Mouse (Mus musculus): ENCODE results near the gene Ndufs2. TPM values are rescaled to one million over a fixed set of nuclear protein-coding genes. Genes with fewer than 3 reads are reported as not detected.

The Ndufs2 gene
- total and polyA plus RNA-seq, 3 experiments = 101 to 300 (median 219) TPM

GRCm38 (mm10) chr1:171199532-171199931 is 51.7 kb downstream of the Ndufs2 start:
- Histone ChIP-seq H3K4me1 (ENCODE audit: insufficient read depth, low read depth, low read length) (peaks cover 4% of the 10 kb centered on the region; the same call in 1 of the 2 replicates), H3K27me3 (ENCODE audit: insufficient read depth, low read length) (peaks cover 19% of the 10 kb centered on the region), H3K9me3 (replicated peaks) (no peaks in the 10 kb centered on the region), H3K36me3 (replicated peaks) (no peaks in the 10 kb centered on the region), H3K4me3 (ENCODE audit: low read depth, low read length) (no peak overlapping the region)
- DNase-seq (ENCODE audit: low spot score) (no peak), ATAC-seq (ENCODE audit: extremely low read depth, insufficient number of reproducible peaks, low FRiP score, poor library complexity, severe bottlenecking) (no peak)
- TF ChIP-seq CTCF (IDR thresholded peaks at IDR 0.05; ENCODE audit: low read depth, low read length) (no peak), GATA1 (IDR thresholded peaks at IDR 0.05; ENCODE audit: borderline replicate concordance, low read length) (no peak), TAL1 (conservative IDR thresholded peaks at IDR 0.05; ENCODE audit: low read depth, low read length) (no peak), POLR2AphosphoS5 (IDR thresholded peaks at IDR 0.05; ENCODE audit: insufficient replicate concordance, low read depth, low read length) (no peak), GATA2 (IDR thresholded peaks at IDR 0.05; ENCODE audit: borderline replicate concordance, low read depth, low read length) (no peak)

DNA sequence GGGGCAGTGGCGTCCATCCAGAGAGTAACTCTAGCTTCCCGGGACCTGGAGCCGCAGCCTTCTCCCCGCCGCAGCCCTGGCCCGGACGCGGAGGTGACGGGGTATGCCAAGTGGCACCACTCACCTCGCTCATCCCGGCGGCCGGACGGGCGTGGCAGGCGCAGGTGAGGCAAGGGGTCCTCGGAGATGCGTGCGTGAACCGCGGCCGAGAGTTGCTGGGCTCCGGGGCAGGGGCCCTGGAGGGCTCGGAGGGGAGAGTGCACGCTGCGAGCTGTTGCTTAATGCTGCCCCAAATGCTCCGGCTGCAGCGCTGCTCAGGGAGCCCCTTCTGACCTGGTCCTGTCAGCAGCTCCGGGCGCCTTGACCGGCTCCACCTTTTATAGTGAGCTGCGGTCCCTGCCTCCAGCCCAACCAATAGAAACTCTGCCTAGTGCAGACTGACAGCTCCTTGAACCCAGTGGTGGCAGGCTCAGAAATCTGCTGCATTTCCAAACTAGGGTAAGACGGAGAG is 55.2 kb downstream of the Ndufs2 start, which contains the start of gene Pcp4l1:
Gene Pcp4l1, minus strand, starts transcription at position 382 of the 511 bp plus-strand sequence.
- DNase-seq (ENCODE audit: low spot score) (no peak), ATAC-seq (ENCODE audit: extremely low read depth, insufficient number of reproducible peaks, low FRiP score, poor library complexity, severe bottlenecking) (no peak)
- no peaks in the 10 kb centered on the region for H3K9me3 ChIP-seq (replicated peaks)
- no peaks in the 10 kb centered on the region for H3K36me3 ChIP-seq (replicated peaks)
- peaks cover 4% of the 10 kb centered on the region; the same call in 1 of the 2 replicates for H3K4me1 ChIP-seq (ENCODE audit: insufficient read depth, low read depth, low read length)
- H3K27me3 ChIP-seq (ENCODE audit: insufficient read depth, low read length) = peaks cover 32% of the 10 kb centered on the region
- TF ChIP-seq GATA2 (IDR thresholded peaks at IDR 0.05; ENCODE audit: borderline replicate concordance, low read depth, low read length) (no peak), TAL1 (conservative IDR thresholded peaks at IDR 0.05; ENCODE audit: low read depth, low read length) (no peak), GATA1 (IDR thresholded peaks at IDR 0.05; ENCODE audit: borderline replicate concordance, low read length) (no peak), POLR2AphosphoS5 (IDR thresholded peaks at IDR 0.05; ENCODE audit: insufficient replicate concordance, low read depth, low read length) (no peak), CTCF (IDR thresholded peaks at IDR 0.05; ENCODE audit: low read depth, low read length) (no peak)
- H3K4me3 ChIP-seq (ENCODE audit: low read depth, low read length) = no peak within 1 kb of the TSS

DNA sequence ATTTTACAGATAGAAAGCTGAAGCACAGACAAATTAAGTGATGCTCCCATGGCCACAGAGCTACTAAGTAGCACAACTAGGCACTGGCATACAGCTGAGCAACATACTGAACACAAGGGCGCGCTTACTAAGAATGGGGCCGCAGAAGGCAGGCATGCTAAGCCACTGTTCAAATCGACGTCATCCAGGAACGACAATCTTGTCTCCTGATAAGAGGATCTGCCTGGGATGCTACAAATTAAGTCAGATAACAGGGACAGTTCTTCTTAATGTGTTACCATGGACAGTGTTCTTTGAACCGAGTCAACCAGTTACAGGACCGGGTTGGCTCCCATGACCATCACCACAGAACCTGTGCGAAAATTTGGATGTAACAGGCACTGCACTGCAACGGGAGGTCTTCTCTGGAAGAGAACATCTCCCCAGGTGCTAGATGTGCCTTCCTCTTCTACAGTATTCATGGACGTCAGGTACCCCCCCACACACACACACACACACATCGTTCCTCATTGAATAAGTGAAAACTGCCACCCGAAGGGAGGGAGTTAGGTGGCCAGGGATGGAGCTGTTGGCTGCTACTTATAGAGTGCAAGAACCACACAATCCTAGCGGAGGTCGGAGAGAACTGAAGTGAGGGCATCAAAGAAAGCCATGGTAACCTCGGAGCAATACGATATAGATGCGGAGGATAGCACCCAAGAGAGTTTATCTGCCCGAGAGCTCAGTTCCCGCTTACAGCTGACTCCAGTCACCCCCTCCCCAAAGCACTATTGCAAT is 56.0 kb downstream of the Ndufs2 start:
- peaks cover 4% of the 10 kb centered on the region; the same call in 1 of the 2 replicates for H3K4me1 ChIP-seq (ENCODE audit: insufficient read depth, low read depth, low read length)
- H3K9me3 ChIP-seq (replicated peaks) = no peaks in the 10 kb centered on the region
- DNase-seq (ENCODE audit: low spot score) (no peak), ATAC-seq (ENCODE audit: extremely low read depth, insufficient number of reproducible peaks, low FRiP score, poor library complexity, severe bottlenecking) (no peak)
- no peak for TF ChIP-seq CTCF (IDR thresholded peaks at IDR 0.05; ENCODE audit: low read depth, low read length)
- no peak for TF ChIP-seq GATA2 (IDR thresholded peaks at IDR 0.05; ENCODE audit: borderline replicate concordance, low read depth, low read length)
- TF ChIP-seq POLR2AphosphoS5 (IDR thresholded peaks at IDR 0.05; ENCODE audit: insufficient replicate concordance, low read depth, low read length) = no peak
- no peak for TF ChIP-seq GATA1 (IDR thresholded peaks at IDR 0.05; ENCODE audit: borderline replicate concordance, low read length)
- TF ChIP-seq TAL1 (conservative IDR thresholded peaks at IDR 0.05; ENCODE audit: low read depth, low read length) = no peak
- peaks cover 37% of the 10 kb centered on the region for H3K27me3 ChIP-seq (ENCODE audit: insufficient read depth, low read length)
- H3K36me3 ChIP-seq (replicated peaks) = no peaks in the 10 kb centered on the region
- H3K4me3 ChIP-seq (ENCODE audit: low read depth, low read length) = no peak overlapping the region

DNA sequence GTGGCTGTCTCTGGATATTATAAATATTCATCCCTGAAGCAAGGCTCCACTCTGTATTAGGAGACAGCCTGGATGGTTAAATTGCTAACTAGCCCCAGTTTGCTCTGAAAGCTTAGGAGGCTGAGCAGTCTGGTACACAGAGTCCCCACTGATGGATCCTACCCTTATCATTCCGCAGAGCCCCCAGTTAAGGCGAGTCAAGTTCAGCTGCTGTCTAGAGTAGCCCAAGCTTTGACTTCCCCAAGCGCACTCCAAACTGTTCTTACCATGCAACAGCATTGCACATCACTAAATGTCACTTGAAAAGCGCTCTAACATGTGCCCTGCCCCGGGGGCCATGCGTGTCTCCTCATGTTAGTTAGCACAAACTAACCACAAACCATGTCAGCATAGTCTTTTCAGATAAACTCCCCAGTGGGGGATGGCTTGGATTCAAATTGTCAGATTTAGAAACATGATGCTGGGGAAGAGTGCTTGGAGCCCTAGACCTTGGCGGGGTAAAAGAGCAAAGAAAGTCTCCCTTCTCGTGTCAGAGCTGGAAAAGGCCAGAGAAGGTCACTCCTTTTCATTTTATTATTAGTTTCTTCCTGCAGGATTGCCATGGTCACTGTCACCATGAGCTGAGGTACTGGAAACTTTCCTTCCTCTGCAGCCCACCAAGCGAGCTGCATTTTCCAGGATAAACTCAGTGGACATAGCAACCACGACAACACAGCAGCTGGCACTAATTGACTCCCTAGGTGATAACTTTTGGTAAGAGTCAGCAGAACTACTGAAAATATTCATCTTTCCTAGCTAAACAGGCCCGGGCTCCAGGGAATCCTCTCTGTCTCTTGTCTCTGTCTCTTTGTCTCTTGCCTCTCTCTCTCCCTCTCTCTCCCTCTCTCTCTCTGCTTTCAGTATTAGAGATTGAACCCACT is 57.0 kb downstream of the Ndufs2 start:
- peaks cover 4% of the 10 kb centered on the region; the same call in 1 of the 2 replicates for H3K4me1 ChIP-seq (ENCODE audit: insufficient read depth, low read depth, low read length)
- DNase-seq (ENCODE audit: low spot score) (no peak), ATAC-seq (ENCODE audit: extremely low read depth, insufficient number of reproducible peaks, low FRiP score, poor library complexity, severe bottlenecking) (no peak)
- no peaks in the 10 kb centered on the region for H3K9me3 ChIP-seq (replicated peaks)
- no peaks in the 10 kb centered on the region for H3K36me3 ChIP-seq (replicated peaks)
- H3K27me3 ChIP-seq (ENCODE audit: insufficient read depth, low read length) = peaks cover 37% of the 10 kb centered on the region
- TF ChIP-seq TAL1 (conservative IDR thresholded peaks at IDR 0.05; ENCODE audit: low read depth, low read length) = no peak
- no peak for TF ChIP-seq POLR2AphosphoS5 (IDR thresholded peaks at IDR 0.05; ENCODE audit: insufficient replicate concordance, low read depth, low read length)
- H3K4me3 ChIP-seq (ENCODE audit: low read depth, low read length) = no peak overlapping the region

- DNase-seq (ENCODE audit: low spot score) = no peak
- Histone ChIP-seq H3K27me3 (ENCODE audit: insufficient read depth, low read length) (peaks cover 37% of the 10 kb centered on the region), H3K9me3 (replicated peaks) (no peaks in the 10 kb centered on the region), H3K36me3 (replicated peaks) (no peaks in the 10 kb centered on the region), H3K4me3 (ENCODE audit: low read depth, low read length) (no peak overlapping the region), H3K4me1 (ENCODE audit: insufficient read depth, low read depth, low read length) (peaks cover 4% of the 10 kb centered on the region; the same call in 1 of the 2 replicates)
- no peak for ATAC-seq (ENCODE audit: extremely low read depth, insufficient number of reproducible peaks, low FRiP score, poor library complexity, severe bottlenecking)
- TF ChIP-seq TAL1 (conservative IDR thresholded peaks at IDR 0.05; ENCODE audit: low read depth, low read length) (no peak), CTCF (IDR thresholded peaks at IDR 0.05; ENCODE audit: low read depth, low read length) (no peak), GATA1 (IDR thresholded peaks at IDR 0.05; ENCODE audit: borderline replicate concordance, low read length) (no peak), GATA2 (IDR thresholded peaks at IDR 0.05; ENCODE audit: borderline replicate concordance, low read depth, low read length) (no peak), POLR2AphosphoS5 (IDR thresholded peaks at IDR 0.05; ENCODE audit: insufficient replicate concordance, low read depth, low read length) (no peak)
Measured at GRCm38 (mm10) chr1:171193093-171193840, 57.9 kb downstream of the Ndufs2 start.

All from G1E (cell line).